Mouse (Mus musculus): ENCODE results near the gene Gm525. TPM values are rescaled to one million over a fixed set of nuclear protein-coding genes. Genes with fewer than 3 reads are reported as not detected.
A peak's percentile ranks its signal among the peaks of the same experiment; 100 is the strongest.

Gm525 gene
- polyA plus RNA-seq, 1 experiment from 2014 or later: not detected

GRCm38 (mm10) chr11:89098930-89099329 is 25.3 kb downstream of the Gm525 start:
- H3K9me3 ChIP-seq: no peaks in the 10 kb centered on the region
- WGBS: 65% methylated on average over 6 of the region's 6 CpGs
- H3K4me2 ChIP-seq: no peak overlapping the region
- 0 out of 2 replicates have a peak, but pooled peaks cover 2% of the 10 kb centered on the region for H3K27me3 ChIP-seq (replicated peaks)
- peaks cover 10% of the 10 kb centered on the region for H3K4me1 ChIP-seq
- no peak overlapping the region for H3K4me3 ChIP-seq
- no peaks in the 10 kb centered on the region for H3K36me3 ChIP-seq
- ATAC-seq (ENCODE audit: extremely low read depth, insufficient number of reproducible peaks, low FRiP score, low TSS enrichment): no peak
- H3K27ac ChIP-seq (replicated peaks): no peak overlapping the region
- no peak overlapping the region for H3K9ac ChIP-seq

DNA sequence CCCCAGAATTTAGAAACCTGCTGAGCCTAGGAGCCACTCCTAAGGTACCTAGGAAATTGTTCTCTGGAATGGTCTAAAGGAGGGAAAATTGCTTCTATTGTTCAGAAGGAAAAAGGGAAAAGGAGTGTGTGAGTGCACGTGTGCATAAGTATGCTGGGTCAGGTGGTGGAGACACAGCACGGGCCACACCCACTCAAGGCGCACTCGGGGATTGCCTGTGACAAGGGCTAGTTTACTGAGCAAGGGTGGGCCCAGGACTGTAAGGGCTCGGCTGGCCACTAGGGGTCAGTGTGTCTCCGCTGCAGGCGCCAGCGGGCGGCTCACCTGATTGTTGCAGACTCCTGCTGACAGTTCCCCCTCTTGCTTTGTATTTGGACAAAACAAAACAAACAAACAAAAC is 26.8 kb downstream of the Gm525 start:
- Histone ChIP-seq H3K36me3 (no peaks in the 10 kb centered on the region), H3K4me1 (peaks cover 10% of the 10 kb centered on the region), H3K9ac (peak overlapping the region; percentile 71), H3K4me2 (peak overlapping the region; percentile 72), H3K4me3 (peak overlapping the region; percentile 52), H3K9me3 (no peaks in the 10 kb centered on the region), H3K27ac (replicated peaks) (peak overlapping the region; percentile 12), H3K27me3 (replicated peaks) (0 out of 2 replicates have a peak, but pooled peaks cover 2% of the 10 kb centered on the region)
- ATAC-seq (ENCODE audit: extremely low read depth, insufficient number of reproducible peaks, low FRiP score, low TSS enrichment): peak; percentile 47; the same call in 1 of the 2 replicates
- WGBS: under 1% methylated on average over 9 of the region's 9 CpGs

GRCm38 (mm10) chr11:89100826-89101321 is 27.2 kb downstream of the Gm525 start:
- peak overlapping the region; percentile 12 for H3K27ac ChIP-seq (replicated peaks)
- 9% methylated on average over 17 of the region's 17 CpGs for WGBS
- 0 out of 2 replicates have a peak, but pooled peaks cover 2% of the 10 kb centered on the region for H3K27me3 ChIP-seq (replicated peaks)
- no peak for ATAC-seq (ENCODE audit: extremely low read depth, insufficient number of reproducible peaks, low FRiP score, low TSS enrichment)
- H3K4me1 ChIP-seq: peaks cover 10% of the 10 kb centered on the region
- peak overlapping the region; percentile 72 for H3K4me2 ChIP-seq
- H3K4me3 ChIP-seq: peak overlapping the region; percentile 52
- H3K9me3 ChIP-seq: no peaks in the 10 kb centered on the region
- H3K36me3 ChIP-seq: no peaks in the 10 kb centered on the region
- H3K9ac ChIP-seq: peak overlapping the region; percentile 71

GRCm38 (mm10) chr11:89103166-89103565 is 29.5 kb downstream of the Gm525 start:
- H3K9me3 ChIP-seq: no peaks in the 10 kb centered on the region
- no peak for ATAC-seq (ENCODE audit: extremely low read depth, insufficient number of reproducible peaks, low FRiP score, low TSS enrichment)
- no peaks in the 10 kb centered on the region for H3K36me3 ChIP-seq
- H3K4me3 ChIP-seq: no peak overlapping the region
- H3K4me2 ChIP-seq: no peak overlapping the region
- 0 out of 2 replicates have a peak, but pooled peaks cover 2% of the 10 kb centered on the region for H3K27me3 ChIP-seq (replicated peaks)
- no peak overlapping the region for H3K9ac ChIP-seq
- no peak overlapping the region for H3K27ac ChIP-seq (replicated peaks)
- peaks cover 24% of the 10 kb centered on the region for H3K4me1 ChIP-seq
- 67% methylated on average over 14 of the region's 14 CpGs for WGBS

DNA sequence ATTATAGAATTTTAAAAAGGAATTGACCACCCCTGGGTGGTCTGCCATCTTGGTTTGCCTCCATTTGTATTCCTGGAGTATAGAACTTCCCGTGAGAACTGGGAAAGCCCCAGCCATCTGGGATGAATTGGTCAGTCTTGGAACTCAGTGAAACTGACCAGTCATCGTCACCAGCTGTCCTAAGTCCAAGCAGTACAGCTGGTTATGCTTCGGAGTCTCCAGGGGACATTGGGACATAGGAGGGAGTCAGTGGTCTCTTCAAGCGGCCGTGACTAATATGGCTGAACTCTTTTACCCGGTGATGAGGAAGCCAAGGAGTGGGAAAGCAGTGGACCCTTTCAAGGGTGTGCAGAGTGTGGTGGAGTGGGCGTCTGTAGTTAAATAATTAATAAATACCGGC is 31.6 kb downstream of the Gm525 start:
- Histone ChIP-seq H3K27ac (replicated peaks) (no peak overlapping the region), H3K27me3 (replicated peaks) (no peaks in the 10 kb centered on the region), H3K9ac (no peak overlapping the region), H3K4me1 (peaks cover 31% of the 10 kb centered on the region), H3K4me3 (no peak overlapping the region), H3K4me2 (no peak overlapping the region), H3K36me3 (no peaks in the 10 kb centered on the region), H3K9me3 (no peaks in the 10 kb centered on the region)
- ATAC-seq (ENCODE audit: extremely low read depth, insufficient number of reproducible peaks, low FRiP score, low TSS enrichment): no peak
- whole genome bisulfite sequencing: 90% methylated on average over 8 of the region's 8 CpGs

DNA sequence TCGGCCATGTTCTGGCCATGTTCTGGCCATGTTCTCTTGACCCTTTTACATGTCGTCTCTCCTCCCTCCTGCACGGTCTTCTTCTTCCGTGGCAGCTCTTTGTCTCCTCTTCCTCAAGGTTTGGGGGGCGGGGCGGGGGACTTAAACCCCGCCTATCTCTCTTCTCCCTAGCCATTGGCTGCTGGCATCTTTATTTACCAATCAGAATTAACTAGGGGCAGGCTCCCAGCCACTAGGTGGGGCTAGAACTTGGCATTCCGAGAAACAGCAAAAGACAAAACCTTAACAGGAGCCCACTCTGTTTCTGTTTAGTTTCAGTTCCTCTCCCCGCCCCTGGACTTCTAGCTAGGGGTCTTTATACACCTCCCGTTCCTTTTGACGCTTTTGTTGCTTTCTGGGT is 32.2 kb downstream of the Gm525 start:
- no peak overlapping the region for H3K4me2 ChIP-seq
- no peaks in the 10 kb centered on the region for H3K36me3 ChIP-seq
- 82% methylated on average over 11 of the region's 11 CpGs for WGBS
- H3K4me1 ChIP-seq: peaks cover 29% of the 10 kb centered on the region
- no peak overlapping the region for H3K27ac ChIP-seq (replicated peaks)
- H3K9me3 ChIP-seq: no peaks in the 10 kb centered on the region
- no peak for ATAC-seq (ENCODE audit: extremely low read depth, insufficient number of reproducible peaks, low FRiP score, low TSS enrichment)
- H3K27me3 ChIP-seq (replicated peaks): no peaks in the 10 kb centered on the region
- H3K9ac ChIP-seq: no peak overlapping the region
- no peak overlapping the region for H3K4me3 ChIP-seq

DNA sequence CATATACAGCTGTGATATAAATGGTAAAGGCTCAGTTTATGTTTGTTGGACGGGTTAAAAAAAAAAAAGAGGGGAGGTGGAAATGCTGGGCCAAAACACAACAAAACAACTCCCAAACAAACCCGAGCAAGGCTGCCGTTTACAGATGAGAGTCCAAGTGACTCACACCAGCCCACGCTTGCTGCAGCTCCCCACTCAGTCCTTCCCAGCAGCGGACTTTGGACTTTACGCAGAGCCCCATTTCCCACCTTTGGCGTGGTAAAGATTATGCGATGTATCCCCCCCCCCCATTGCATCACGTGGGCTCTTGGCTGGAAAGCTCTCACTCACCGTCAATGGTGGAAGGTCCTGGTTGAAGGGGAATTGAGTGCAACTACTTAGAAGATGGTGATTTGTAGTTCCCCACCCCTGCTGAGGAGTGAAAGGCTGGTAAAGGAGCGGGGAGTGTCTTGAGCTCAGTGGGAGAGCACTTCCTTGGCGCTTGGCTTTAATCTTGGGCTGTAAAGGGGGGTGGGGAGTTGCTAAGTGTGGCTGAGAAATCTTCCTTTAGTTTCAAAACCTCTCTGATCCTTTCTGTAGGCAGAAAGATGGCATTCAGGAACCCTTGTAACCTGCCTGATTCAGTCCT is 33.7 kb downstream of the Gm525 start:
- Histone ChIP-seq H3K4me1 (peaks cover 25% of the 10 kb centered on the region), H3K36me3 (no peaks in the 10 kb centered on the region), H3K9me3 (no peaks in the 10 kb centered on the region), H3K4me2 (no peak overlapping the region), H3K27me3 (replicated peaks) (no peaks in the 10 kb centered on the region), H3K9ac (no peak overlapping the region), H3K4me3 (no peak overlapping the region), H3K27ac (replicated peaks) (no peak overlapping the region)
- no peak for ATAC-seq (ENCODE audit: extremely low read depth, insufficient number of reproducible peaks, low FRiP score, low TSS enrichment)
- WGBS: 24% methylated on average over 12 of the region's 12 CpGs

DNA sequence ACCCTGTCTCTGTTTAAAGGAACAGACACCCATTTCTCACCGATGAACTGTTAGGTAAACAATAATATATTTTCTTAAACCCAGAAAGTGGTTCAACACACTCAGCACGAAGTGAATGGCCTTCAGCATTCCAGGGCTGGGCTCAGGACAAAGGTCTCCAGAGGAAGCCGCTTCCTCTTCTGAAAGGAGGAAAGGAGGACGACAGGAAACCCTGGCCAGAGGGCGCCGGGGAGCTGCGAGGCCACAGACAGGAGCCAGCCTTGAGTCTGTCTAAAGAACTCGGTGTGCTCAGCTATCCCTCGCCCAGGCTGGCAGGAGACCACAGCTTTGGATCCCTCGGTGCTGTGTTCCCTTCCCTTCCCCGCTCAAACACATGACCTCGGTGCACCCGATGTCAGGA is 50.8 kb downstream of the Gm525 start:
- H3K9me3 ChIP-seq: no peaks in the 10 kb centered on the region
- ATAC-seq (ENCODE audit: extremely low read depth, insufficient number of reproducible peaks, low FRiP score, low TSS enrichment): no peak
- H3K4me3 ChIP-seq: no peak overlapping the region
- no peak overlapping the region for H3K27ac ChIP-seq (replicated peaks)
- WGBS: 19% methylated on average over 13 of the region's 13 CpGs
- peaks cover 2% of the 10 kb centered on the region; the same call in 1 of the 2 replicates for H3K27me3 ChIP-seq (replicated peaks)
- no peaks in the 10 kb centered on the region for H3K36me3 ChIP-seq
- H3K4me2 ChIP-seq: peak overlapping the region; percentile 46
- 0 out of 2 replicates have a peak overlapping the region, but pooled peaks have one; percentile 4 for H3K9ac ChIP-seq
- H3K4me1 ChIP-seq: peaks cover 10% of the 10 kb centered on the region

DNA sequence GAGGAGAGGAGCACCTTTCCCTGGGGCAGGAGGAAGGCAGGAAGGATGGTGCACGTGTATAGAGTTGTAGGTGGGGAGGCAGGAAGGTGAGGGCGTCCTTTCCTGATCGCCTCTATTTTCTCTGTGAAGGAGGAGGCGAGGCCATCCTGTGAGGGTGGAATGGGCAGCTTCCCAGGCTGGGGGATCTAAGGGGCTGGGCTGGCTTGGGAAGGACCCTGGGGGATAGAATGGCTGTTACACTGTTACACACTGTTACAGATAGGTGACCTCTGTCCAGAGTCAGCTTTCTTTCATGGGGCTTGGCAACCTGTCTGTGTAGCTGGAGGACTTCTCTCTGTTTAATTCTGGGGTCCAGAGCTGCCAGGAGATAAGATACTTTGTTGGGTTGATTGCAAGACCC is 57.2 kb downstream of the Gm525 start:
- WGBS: 44% methylated on average over 4 of the region's 4 CpGs
- Histone ChIP-seq H3K27ac (replicated peaks) (no peak overlapping the region), H3K4me1 (peaks cover 16% of the 10 kb centered on the region), H3K9me3 (no peaks in the 10 kb centered on the region), H3K36me3 (no peaks in the 10 kb centered on the region), H3K4me3 (no peak overlapping the region), H3K4me2 (no peak overlapping the region), H3K9ac (no peak overlapping the region), H3K27me3 (replicated peaks) (no peaks in the 10 kb centered on the region; the same call in 1 of the 2 replicates)
- ATAC-seq (ENCODE audit: extremely low read depth, insufficient number of reproducible peaks, low FRiP score, low TSS enrichment): no peak

DNA sequence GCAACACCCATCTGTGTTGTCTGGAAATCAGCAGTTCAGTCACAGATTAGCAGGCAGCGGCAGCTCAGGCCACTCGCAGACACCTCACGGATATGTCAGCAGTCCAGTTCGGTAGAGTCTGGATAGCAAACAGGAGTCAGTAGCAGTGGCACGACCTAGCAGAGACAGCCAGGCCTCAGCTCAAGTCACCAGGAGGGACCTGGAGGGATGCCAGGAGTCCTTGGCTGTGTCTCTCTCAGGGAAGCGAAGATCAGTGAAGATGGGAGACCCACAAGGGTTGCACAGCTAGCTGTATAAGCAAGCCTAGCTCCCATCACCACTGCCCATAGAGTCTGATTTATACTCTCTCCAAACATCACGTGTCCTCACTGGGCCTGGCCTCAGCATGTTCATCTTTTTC is 58.8 kb downstream of the Gm525 start:
- Histone ChIP-seq H3K27me3 (replicated peaks) (no peaks in the 10 kb centered on the region; the same call in 1 of the 2 replicates), H3K36me3 (no peaks in the 10 kb centered on the region), H3K9me3 (no peaks in the 10 kb centered on the region), H3K4me1 (peaks cover 16% of the 10 kb centered on the region), H3K9ac (no peak overlapping the region), H3K27ac (replicated peaks) (no peak overlapping the region), H3K4me2 (no peak overlapping the region), H3K4me3 (no peak overlapping the region)
- ATAC-seq (ENCODE audit: extremely low read depth, insufficient number of reproducible peaks, low FRiP score, low TSS enrichment): no peak
- 24% methylated on average over 7 of the region's 7 CpGs for WGBS

DNA sequence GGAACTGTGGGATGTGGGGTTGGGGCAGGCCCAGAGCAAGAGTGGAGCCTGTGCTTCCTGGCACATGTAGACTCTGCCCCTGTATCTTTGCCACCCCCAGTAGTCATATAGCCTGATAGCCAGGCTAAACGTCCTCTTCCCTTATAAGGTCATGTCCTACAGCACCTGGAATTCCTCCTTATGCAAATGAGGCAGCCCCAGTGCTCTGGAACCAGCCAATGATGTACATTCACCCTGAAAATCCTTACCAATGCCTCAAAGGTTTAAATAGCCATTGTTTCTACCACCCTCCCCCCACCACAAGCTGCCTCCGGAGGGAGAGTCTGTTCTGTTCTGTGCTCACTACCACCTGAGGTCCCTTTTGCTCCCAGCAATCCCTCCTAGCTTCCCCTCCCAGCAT is 60.6 kb downstream of the Gm525 start:
- Histone ChIP-seq H3K9ac (no peak overlapping the region), H3K27me3 (replicated peaks) (no peaks in the 10 kb centered on the region; the same call in 1 of the 2 replicates), H3K9me3 (no peaks in the 10 kb centered on the region), H3K4me2 (no peak overlapping the region), H3K36me3 (no peaks in the 10 kb centered on the region), H3K4me1 (peaks cover 16% of the 10 kb centered on the region), H3K27ac (replicated peaks) (no peak overlapping the region), H3K4me3 (no peak overlapping the region)
- WGBS: 49% methylated on average over 2 of the region's 2 CpGs
- no peak for ATAC-seq (ENCODE audit: extremely low read depth, insufficient number of reproducible peaks, low FRiP score, low TSS enrichment)

GRCm38 (mm10) chr11:89137915-89138314 is 64.3 kb downstream of the Gm525 start:
- no peaks in the 10 kb centered on the region for H3K9me3 ChIP-seq
- H3K4me2 ChIP-seq: no peak overlapping the region
- H3K27ac ChIP-seq (replicated peaks): no peak overlapping the region
- no peaks in the 10 kb centered on the region for H3K36me3 ChIP-seq
- no peaks in the 10 kb centered on the region; the same call in 1 of the 2 replicates for H3K27me3 ChIP-seq (replicated peaks)
- H3K4me3 ChIP-seq: no peak overlapping the region
- H3K4me1 ChIP-seq: no peaks in the 10 kb centered on the region
- 85% methylated on average over 2 of the region's 2 CpGs for WGBS
- no peak for ATAC-seq (ENCODE audit: extremely low read depth, insufficient number of reproducible peaks, low FRiP score, low TSS enrichment)
- no peak overlapping the region for H3K9ac ChIP-seq

Measured in heart, embryonic 13.5 days (tissue).